Mouse (Mus musculus) inflammation-experienced regulatory T-cells, adult 6 months (primary cell): Measurements from ENCODE around the gene Tfeb. TPM values are rescaled to one million over a fixed set of nuclear protein-coding genes. Genes with fewer than 3 reads are reported as not detected.

Source experiments
- ATAC-seq: one replicate; pipeline ENCODE4 v1.8.0; 2017
- polyA plus RNA-seq, 3 experiments: library from polyadenylated mRNA; unstranded; fragments of 100-300 nt; shearing (Covaris generic); gene quantifications; one replicate each; pipeline ENCODE4 v1.2.1; 2017

Tfeb gene
- polyA plus RNA-seq, result 10 to 100 TPM in 1 of 3 experiments, 1 to 10 TPM in 2; 5.6 to 10.6 (median 6.5) TPM

- ATAC-seq, result peak; percentile 84
Observed at GRCm38 (mm10) chr17:47736856-47737255, at the start of gene Tfeb. Gene Tfeb, plus strand, starts transcription at chr17:47737030.

GRCm38 (mm10) chr17:47687409-47688343, 49.2 kb upstream of the Tfeb start:
- ATAC-seq, result peak; percentile 94

- ATAC-seq, result no peak
Observed at GRCm38 (mm10) chr17:47688344-47688607, 48.6 kb upstream of the Tfeb start, which contains the start of gene Tomm6. Gene Tomm6, minus strand, starts transcription at chr17:47688386.

- ATAC-seq, result peak; percentile 16
Observed at GRCm38 (mm10) chr17:47688608-47689575, 47.9 kb upstream of the Tfeb start, which contains the start of gene Frs3. Gene Frs3, plus strand, starts transcription at chr17:47689030.

DNA sequence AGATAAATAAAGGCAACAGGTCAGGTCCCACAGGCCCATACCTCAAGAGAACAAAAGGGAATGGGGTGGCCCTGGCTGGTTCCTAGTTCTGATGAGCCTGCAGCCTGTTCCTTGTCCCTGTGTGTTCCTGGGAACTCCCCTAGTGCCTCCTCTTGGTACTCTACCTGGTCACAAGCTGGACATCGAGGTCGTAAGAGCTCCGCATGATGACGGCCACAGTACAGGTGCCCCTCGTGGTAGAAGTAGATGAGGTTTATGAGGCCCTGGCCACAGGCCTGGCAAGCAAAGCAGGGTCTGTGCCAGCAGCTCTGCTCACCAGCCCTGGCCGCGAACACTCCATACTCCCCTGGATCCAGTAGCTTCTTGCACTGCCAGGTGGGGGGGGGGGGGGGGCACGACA, 46.9 kb upstream of the Tfeb start:
- ATAC-seq, result no peak

- no peak for ATAC-seq
Observed at GRCm38 (mm10) chr17:47691650-47692049, 45.2 kb upstream of the Tfeb start.

GRCm38 (mm10) chr17:47693671-47694441, 43.0 kb upstream of the Tfeb start:
- ATAC-seq, result no peak

DNA sequence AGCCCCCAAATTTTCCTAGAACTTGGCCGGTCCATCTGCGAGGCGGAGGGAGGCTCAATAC, 42.6 kb upstream of the Tfeb start, which contains the start of gene Gm21981:
Gene Gm21981, minus strand, starts transcription at position 14 of the 61 bp plus-strand sequence.
- no peak for ATAC-seq

GRCm38 (mm10) chr17:47694503-47695336, 42.1 kb upstream of the Tfeb start, which contains the start of gene Prickle4:
Gene Prickle4, minus strand, starts transcription at chr17:47694736.
- ATAC-seq, result peak; percentile 98

- no peak for ATAC-seq
Observed at GRCm38 (mm10) chr17:47695337-47695710, 41.5 kb upstream of the Tfeb start.

DNA sequence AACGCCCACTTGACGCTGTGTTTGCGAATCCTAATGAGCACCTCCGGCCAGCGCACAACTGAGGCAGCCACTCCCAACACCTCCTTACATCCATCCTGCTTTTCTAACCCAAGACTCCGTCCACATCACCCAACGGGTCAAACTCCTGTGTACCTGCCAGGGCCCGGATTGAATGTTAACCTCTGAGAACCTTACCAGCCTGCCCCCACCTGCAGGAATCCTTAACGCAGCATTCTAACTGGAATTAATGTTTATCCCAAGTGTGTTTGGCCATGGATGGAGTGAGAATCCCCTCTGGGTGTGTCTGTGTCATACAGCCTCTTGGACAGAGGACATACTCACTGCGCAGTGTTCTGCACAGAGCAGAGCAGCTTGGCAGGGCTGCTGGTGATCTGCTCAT, 38.7 kb upstream of the Tfeb start:
- ATAC-seq, result no peak

DNA sequence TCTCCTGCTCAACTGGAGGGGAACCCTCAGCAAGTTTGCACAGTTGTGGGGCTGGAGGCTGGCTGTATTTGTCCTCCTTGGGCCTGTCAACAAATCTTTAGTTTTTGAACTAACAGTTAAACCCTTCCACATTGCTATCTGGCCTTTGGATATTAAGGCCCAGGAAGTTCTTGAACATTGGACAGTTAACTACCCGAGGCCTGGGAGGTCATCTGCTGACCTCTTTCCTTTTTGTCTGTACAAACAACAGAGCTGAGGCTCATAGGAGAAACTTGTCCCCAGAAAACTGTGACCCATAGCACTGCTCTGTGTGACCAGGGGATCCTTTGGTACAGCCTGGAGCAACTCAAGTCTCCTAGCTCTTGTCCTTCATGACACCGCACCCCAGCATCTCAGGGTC, 37.8 kb upstream of the Tfeb start:
- no peak for ATAC-seq

DNA sequence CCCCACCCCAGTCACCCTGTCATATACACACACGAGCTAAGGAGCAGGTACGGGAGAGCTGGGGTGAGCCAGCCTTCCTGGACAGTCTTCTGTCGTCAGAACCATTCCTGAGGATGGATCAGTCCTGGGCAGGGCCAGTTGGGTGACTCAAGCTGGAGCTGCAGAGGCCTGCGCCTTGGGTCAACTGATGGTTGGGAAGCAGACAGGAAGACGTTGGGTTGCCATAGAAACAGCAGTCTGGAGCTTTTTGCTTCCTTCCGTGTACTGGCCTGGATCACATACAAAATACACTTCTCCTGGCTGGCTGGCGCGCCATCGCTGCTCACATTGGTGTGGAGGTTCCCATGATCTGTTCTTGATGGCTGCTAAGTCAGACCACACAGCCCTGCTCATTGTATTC, 35.0 kb upstream of the Tfeb start:
- ATAC-seq, result no peak

DNA sequence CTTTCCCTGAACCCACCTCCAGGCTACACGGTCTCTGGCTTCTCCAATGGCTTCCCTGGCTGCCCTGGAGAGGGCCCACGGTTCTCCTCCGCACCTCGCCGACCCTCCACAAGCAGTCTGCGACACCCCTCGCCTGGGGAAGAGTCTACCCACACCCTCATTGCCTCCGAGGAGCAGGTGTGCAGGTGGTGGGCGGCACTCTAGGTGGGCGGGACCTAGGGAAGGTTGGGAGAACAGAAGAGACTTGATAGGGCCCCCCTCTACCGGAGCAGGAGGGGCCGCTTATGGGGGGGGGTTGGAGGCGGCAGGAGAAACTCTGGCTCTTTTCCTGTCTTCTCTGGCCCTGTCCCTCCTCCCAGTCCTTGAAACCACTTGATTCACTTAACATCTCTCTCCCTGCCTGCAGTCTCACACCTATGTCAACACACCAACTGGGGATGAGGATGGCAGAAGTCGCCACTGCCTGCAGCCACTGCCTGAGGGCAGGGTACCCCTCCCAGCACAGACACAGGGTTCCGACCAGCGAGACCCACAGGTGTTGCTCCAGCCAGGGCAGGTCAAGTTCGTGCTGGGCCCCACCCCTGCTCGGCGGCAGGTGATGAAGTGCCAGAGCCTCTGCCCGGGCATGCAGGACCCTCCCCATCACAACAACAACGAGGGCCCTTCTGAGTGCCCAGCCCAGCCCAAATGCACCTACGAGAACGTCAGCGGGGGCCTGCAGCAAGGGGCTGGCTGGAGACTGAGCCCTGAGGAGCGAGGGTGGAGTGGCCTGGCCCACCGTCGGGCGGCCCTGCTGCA, 34.1 kb upstream of the Tfeb start:
- ATAC-seq, result no peak

GRCm38 (mm10) chr17:47703556-47703955, 33.3 kb upstream of the Tfeb start:
- ATAC-seq, result no peak

DNA sequence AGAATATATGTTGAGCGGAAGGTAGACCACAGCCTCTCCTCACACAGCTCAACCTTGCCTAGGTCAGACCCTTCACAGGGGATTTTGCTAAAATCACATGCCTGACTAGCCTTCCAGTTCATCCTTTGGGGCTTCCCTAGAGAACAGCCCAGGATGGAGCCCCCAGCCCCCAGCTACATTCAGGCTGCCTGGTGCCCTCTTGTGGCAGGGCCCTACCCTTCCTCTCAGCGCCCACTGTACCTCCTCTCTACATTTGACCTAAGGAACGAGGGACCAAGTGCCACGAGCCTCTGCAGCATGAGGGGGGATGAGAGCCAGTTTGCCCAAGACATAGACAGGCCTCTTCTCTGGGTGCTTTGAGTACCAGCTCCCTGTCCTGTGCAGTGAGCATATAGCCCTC, 32.1 kb upstream of the Tfeb start:
- ATAC-seq, result no peak

DNA sequence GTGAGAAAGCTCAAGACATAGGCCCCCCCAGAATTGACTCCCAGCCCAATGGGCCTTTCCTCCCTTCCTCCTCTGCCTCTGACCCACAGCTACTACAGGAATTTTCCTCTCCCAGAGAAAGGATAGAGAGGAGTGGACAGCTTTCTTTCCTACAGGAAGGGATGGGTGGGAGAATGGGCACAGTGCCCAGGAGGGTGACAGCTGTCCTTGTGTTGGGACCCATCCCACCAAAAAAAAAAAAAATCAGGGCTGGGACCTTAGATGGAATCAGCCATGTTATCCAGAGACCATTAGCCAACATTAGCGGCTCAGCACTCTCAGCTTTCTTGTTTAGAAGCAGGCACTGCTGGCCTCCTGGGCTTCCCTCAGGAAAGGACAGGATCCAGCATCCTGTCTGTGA, 30.6 kb upstream of the Tfeb start:
- no peak for ATAC-seq

- ATAC-seq, result no peak
Observed at GRCm38 (mm10) chr17:47707961-47708360, 28.9 kb upstream of the Tfeb start.

DNA sequence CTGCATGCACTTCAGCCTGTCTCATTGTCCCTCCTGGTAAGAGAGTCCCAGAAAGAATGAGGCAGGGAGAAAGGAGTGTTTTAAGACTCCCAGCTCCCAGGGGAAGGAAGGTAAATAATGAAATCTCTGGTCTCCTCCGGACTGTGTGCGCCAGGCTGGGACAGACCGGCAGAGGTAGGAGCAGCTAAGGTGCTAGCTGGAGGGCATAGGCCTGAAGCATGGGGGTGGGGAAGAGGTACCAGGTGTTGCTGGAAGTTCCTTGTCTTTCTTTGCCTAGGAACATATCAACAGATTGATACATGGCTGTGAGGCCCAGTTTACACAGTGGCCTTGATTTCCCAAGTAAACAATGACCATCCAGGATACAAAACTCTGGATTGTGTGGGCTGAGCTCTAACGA, 27.9 kb upstream of the Tfeb start:
- ATAC-seq, result no peak

DNA sequence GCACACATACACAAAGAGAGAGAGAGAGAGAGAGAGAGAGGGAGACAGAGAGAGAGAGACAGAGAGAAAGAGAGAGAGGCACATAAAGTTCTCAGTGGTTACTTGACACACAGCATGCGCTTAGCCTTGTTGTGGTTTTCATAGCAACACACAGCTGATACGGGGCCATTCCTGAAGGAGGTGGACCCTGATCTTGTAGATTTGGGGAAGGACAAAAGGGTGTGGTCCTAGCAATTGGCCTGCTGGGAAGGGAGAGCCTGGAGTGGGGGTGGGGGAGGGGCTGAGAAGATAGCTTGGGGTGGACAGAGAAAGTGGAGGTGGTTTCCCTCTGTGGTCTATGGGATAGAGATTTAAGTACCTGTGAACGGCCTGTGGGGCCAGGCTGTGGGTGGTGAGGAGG, 26.8 kb upstream of the Tfeb start:
- no peak for ATAC-seq

DNA sequence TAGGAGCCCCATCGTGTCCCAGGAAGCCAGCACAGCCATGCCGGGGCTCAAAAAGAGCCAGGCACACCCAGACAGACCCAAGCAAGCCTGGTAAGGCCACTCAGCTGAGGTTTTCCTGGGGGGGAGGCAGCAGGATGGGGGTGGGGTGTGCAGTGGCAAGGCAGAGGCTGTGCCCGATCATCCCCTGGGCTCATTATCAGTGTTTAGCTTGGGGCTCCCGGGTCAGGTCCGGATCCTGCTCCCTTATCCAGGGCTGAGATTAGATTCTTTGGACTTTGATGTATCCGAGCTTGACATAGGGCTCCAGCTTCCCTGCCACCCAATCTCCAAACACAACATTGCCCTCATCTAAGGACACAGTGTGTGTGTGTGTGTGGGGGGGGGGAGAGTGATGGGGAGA, 24.9 kb upstream of the Tfeb start:
- no peak for ATAC-seq
